Mouse (Mus musculus) heart, embryonic 16.5 days (tissue): ENCODE results near the gene Cd164l2. TPM values are rescaled to one million over a fixed set of nuclear protein-coding genes. Genes with fewer than 3 reads are reported as not detected.
A peak's percentile ranks its signal among the peaks of the same experiment; 100 is the strongest.

Source experiments
- ATAC-seq: fragments of 200-750 bp; cut with Nextera tagmentation; replicated peaks from 2 replicates; pipeline ENCODE4 v1.8.0; 2017; ENCODE audit warnings: moderate number of reproducible peaks; ENCODE audit not compliant: insufficient read depth, low FRiP score; ENCODE audit errors: extremely low read depth
- H3K27ac ChIP-seq: fragments of 300-500 bp; sonication (generic); 2 replicates; pipeline ENCODE4 v1.5.1; 2014; ENCODE audit warnings: mild to moderate bottlenecking, low read length, control low read depth, moderate library complexity
- H3K27me3 ChIP-seq: fragments of 300-500 bp; sonication (generic); 2 replicates; pipeline ENCODE4 v1.6.1; 2014; ENCODE audit warnings: low read length, mixed read lengths; ENCODE audit not compliant: control insufficient read depth, insufficient read depth
- H3K36me3 ChIP-seq: fragments of 300-500 bp; sonication (generic); 2 replicates; pipeline ENCODE4 v1.6.1; 2014; ENCODE audit not compliant: control insufficient read depth, insufficient read depth
- H3K4me1 ChIP-seq: fragments of 300-500 bp; sonication (generic); 2 replicates; pipeline ENCODE4 v1.6.1; 2014; ENCODE audit warnings: low read length, mixed read lengths; ENCODE audit not compliant: control insufficient read depth, insufficient read depth
- H3K4me2 ChIP-seq: fragments of 300-500 bp; sonication (generic); 2 replicates; pipeline ENCODE4 v1.6.1; 2014; ENCODE audit warnings: low read depth, mild to moderate bottlenecking, control low read depth, low read length
- H3K4me3 ChIP-seq: fragments of 300-500 bp; sonication (generic); 2 replicates; pipeline ENCODE4 v1.5.1; 2014; ENCODE audit warnings: mild to moderate bottlenecking, control low read depth, low read length
- H3K9ac ChIP-seq: fragments of 300-500 bp; sonication (generic); 2 replicates; pipeline ENCODE4 v1.6.1; 2014; ENCODE audit warnings: low read length, control low read depth
- H3K9me3 ChIP-seq: fragments of 300-500 bp; sonication (generic); replicated peaks from 2 replicates; pipeline ENCODE4 v1.6.1; 2016; ENCODE audit warnings: low read length; ENCODE audit not compliant: control insufficient read depth
- WGBS: fragments of 180-500 bp; shearing (Covaris S2); extraction: QIAGEN DNeasy Blood & Tissue Kit; methylation state at CpG from one replicate; pipeline ENCODE4 v1.1.7; 2014; 5-methylcytosine and 5-hydroxymethylcytosine counted together
- polyA plus RNA-seq: library from polyadenylated mRNA; unstranded; fragments of >200 nt; fragmentation: Nextera tagmentation; extraction: Ambion mirVana; gene quantifications from 2 replicates; pipeline ENCODE4 v1.2.1, GENCODE M21; 2015

Gene Cd164l2
- polyA plus RNA-seq, 1 experiment from 2014 or later: not detected

DNA sequence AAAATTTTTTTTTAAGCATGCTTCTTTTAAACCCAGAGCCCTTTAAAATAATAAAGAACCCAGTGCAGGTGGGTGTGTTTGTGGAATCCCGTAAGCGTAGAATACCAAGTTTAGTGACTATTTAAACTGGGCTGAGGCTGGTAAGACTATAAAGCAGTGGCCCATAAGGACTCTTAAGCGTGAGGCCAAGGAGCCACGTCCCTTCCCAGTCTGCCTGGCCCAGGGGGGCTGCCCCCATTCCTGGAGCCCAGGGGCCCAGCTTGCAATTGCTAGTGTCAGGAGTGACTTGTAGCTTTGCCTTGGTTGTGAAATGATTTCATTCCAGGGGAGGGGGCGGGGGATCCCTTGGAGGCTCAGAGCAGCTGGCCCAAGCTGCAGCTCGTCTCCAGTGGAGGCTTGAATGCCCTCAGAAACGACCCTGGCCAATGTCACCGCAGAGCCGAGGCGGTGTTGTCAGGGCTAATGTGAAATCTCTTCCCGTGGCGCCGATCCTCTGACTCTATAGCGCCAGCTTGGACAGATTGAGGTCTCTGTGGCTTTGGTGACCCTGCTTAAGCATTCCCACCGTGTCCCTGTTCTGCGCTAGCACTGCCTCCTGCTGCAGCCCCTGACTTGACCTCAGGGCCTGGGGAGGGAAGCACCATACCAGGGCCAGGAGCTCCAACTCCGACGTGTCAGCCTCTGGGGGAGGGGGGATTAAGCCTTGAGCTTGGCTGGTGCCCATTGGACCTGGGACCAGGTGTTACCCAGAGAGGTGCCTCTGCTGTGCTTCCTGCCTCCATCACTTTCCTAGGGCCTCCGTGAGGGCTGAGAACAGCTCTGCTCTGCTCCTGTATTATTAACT is 13.4 kb upstream of the Cd164l2 start:
- H3K9ac ChIP-seq: peak overlapping the region; percentile 53
- 31% methylated on average over 19 of the region's 19 CpGs for WGBS
- H3K36me3 ChIP-seq: peaks cover 17% of the 10 kb centered on the region
- H3K4me1 ChIP-seq: peaks cover 49% of the 10 kb centered on the region
- H3K4me2 ChIP-seq: no peak overlapping the region
- H3K27me3 ChIP-seq: no peaks in the 10 kb centered on the region
- no peak for ATAC-seq
- H3K9me3 ChIP-seq: no peaks in the 10 kb centered on the region
- peak overlapping the region; percentile 85 for H3K27ac ChIP-seq
- H3K4me3 ChIP-seq: no peak overlapping the region

GRCm38 (mm10) chr4:133199743-133200142 is 12.2 kb upstream of the Cd164l2 start:
- ATAC-seq: no peak
- no peaks in the 10 kb centered on the region for H3K27me3 ChIP-seq
- 56% methylated on average over 6 of the region's 6 CpGs for WGBS
- peak overlapping the region; percentile 70 for H3K27ac ChIP-seq
- H3K4me1 ChIP-seq: peaks cover 55% of the 10 kb centered on the region
- no peak overlapping the region for H3K4me3 ChIP-seq
- H3K9ac ChIP-seq: peak overlapping the region; percentile 54; the same call in 1 of the 2 replicates
- no peaks in the 10 kb centered on the region for H3K9me3 ChIP-seq
- peaks cover 8% of the 10 kb centered on the region for H3K36me3 ChIP-seq
- 0 out of 2 replicates have a peak overlapping the region, but pooled peaks have one; percentile 17 for H3K4me2 ChIP-seq

DNA sequence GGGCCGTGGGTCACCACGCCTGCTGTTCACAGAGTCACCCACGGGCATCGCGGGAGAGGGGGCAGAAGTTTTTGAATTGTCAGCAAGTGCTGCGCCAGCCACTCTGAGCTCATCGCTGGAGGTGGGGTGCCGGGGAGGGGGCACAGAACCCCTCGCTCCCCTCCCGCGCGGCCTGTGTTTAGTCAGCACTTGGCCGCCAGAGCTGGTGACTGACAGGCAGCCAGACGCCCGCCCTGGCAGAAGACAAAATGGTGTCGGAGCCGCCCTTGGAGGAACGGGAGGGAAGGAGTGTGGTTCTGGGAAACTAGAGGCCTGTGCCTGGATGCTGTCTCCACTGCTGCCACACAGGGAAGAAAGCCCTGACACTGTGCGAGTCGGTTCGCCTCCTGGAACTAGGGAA is 11.6 kb upstream of the Cd164l2 start:
- peak overlapping the region; percentile 70 for H3K27ac ChIP-seq
- no peak for ATAC-seq
- H3K36me3 ChIP-seq: peaks cover 6% of the 10 kb centered on the region
- WGBS: 32% methylated on average over 21 of the region's 21 CpGs
- no peaks in the 10 kb centered on the region for H3K9me3 ChIP-seq
- peaks cover 56% of the 10 kb centered on the region for H3K4me1 ChIP-seq
- peak overlapping the region; percentile 54 for H3K9ac ChIP-seq
- H3K4me3 ChIP-seq: no peak overlapping the region
- peak overlapping the region; percentile 17; the same call in 1 of the 2 replicates for H3K4me2 ChIP-seq
- no peaks in the 10 kb centered on the region for H3K27me3 ChIP-seq

GRCm38 (mm10) chr4:133201006-133201771 is 10.7 kb upstream of the Cd164l2 start:
- no peaks in the 10 kb centered on the region for H3K27me3 ChIP-seq
- H3K4me2 ChIP-seq: no peak overlapping the region
- 0 out of 2 replicates have a peak overlapping the region, but pooled peaks have one; percentile 7 for H3K9ac ChIP-seq
- WGBS: 54% methylated on average over 8 of the region's 8 CpGs
- ATAC-seq: peak; percentile 53; the same call in 1 of the 2 replicates
- H3K4me3 ChIP-seq: no peak overlapping the region
- H3K27ac ChIP-seq: peak overlapping the region; percentile 70
- H3K36me3 ChIP-seq: no peaks in the 10 kb centered on the region; the same call in 1 of the 2 replicates
- H3K9me3 ChIP-seq: no peaks in the 10 kb centered on the region
- peaks cover 56% of the 10 kb centered on the region for H3K4me1 ChIP-seq

DNA sequence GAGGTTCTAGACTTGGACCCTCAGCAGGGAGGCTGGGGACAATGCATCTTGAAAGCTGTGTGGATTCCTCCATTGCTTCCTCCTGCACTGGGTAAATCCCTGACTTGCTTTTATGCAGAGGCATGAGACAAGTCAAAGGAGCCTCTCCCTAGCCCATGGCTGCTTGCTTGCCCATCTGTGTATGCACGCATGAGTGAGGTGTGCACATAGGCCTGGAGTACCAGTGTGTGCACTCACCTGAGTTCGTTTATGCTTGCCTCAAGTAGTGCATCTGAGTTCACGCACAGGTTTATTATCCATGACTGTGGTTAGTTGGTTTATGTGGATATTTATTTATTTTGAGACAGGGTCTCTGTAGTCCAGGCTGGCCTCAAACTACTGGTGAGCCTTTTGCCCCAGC is 9.7 kb upstream of the Cd164l2 start:
- H3K9ac ChIP-seq: no peak overlapping the region
- H3K27me3 ChIP-seq: no peaks in the 10 kb centered on the region
- no peak overlapping the region for H3K4me2 ChIP-seq
- H3K27ac ChIP-seq: no peak overlapping the region
- no peak overlapping the region for H3K4me3 ChIP-seq
- peaks cover 48% of the 10 kb centered on the region for H3K4me1 ChIP-seq
- ATAC-seq: no peak
- WGBS: 92% methylated on average over 3 of the region's 3 CpGs
- no peaks in the 10 kb centered on the region; the same call in 1 of the 2 replicates for H3K36me3 ChIP-seq
- H3K9me3 ChIP-seq: no peaks in the 10 kb centered on the region

- no peak overlapping the region for H3K27ac ChIP-seq
- WGBS: 56% methylated on average over 3 of the region's 3 CpGs
- no peak overlapping the region for H3K9ac ChIP-seq
- H3K9me3 ChIP-seq: no peaks in the 10 kb centered on the region
- H3K36me3 ChIP-seq: no peaks in the 10 kb centered on the region; the same call in 1 of the 2 replicates
- no peak overlapping the region for H3K4me3 ChIP-seq
- no peak overlapping the region for H3K4me2 ChIP-seq
- H3K4me1 ChIP-seq: peaks cover 34% of the 10 kb centered on the region
- ATAC-seq: no peak
- no peaks in the 10 kb centered on the region for H3K27me3 ChIP-seq
Measured at GRCm38 (mm10) chr4:133203591-133203990, 8.3 kb upstream of the Cd164l2 start.

- 31% methylated on average over 7 of the region's 7 CpGs for WGBS
- H3K27me3 ChIP-seq: no peaks in the 10 kb centered on the region
- H3K9me3 ChIP-seq: no peaks in the 10 kb centered on the region
- H3K36me3 ChIP-seq: no peaks in the 10 kb centered on the region; the same call in 1 of the 2 replicates
- no peak overlapping the region for H3K4me3 ChIP-seq
- H3K4me2 ChIP-seq: peak overlapping the region; percentile 19
- ATAC-seq: peak; percentile 33; the same call in 1 of the 2 replicates
- peak overlapping the region; percentile 59 for H3K27ac ChIP-seq
- peak overlapping the region; percentile 59 for H3K9ac ChIP-seq
- H3K4me1 ChIP-seq: peaks cover 27% of the 10 kb centered on the region
Measured at GRCm38 (mm10) chr4:133204379-133204778, 7.6 kb upstream of the Cd164l2 start.

DNA sequence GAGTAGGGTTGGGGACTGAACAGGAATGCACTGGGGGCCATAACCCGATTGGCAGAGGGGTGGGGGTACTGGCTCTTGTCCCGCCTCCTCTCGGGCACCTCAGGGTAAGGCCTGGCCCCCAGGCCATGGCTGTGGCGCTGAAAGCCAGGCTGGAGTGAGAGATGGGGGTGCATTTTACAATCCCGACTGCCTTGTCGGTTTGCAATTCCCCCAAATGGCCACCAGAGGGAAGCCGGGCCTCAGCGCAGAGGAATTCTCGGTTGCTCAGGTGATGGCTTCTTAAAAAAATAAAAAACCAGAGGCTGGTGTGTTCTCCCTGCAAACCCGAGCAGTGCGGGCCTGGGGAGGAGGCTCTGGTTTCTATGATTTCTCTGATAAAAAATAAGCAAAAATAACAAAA is 2.6 kb upstream of the Cd164l2 start:
- H3K4me3 ChIP-seq: no peak overlapping the region
- no peak for ATAC-seq
- WGBS: 2% methylated on average over 11 of the region's 11 CpGs
- no peak overlapping the region for H3K9ac ChIP-seq
- peaks cover 16% of the 10 kb centered on the region for H3K4me1 ChIP-seq
- no peaks in the 10 kb centered on the region for H3K36me3 ChIP-seq
- no peak overlapping the region for H3K4me2 ChIP-seq
- no peaks in the 10 kb centered on the region for H3K9me3 ChIP-seq
- peaks cover 12% of the 10 kb centered on the region for H3K27me3 ChIP-seq
- H3K27ac ChIP-seq: no peak overlapping the region
